Mouse (Mus musculus) midbrain, embryonic 11.5 days (tissue): Measurements from ENCODE around the gene Wnk4. TPM values are rescaled to one million over a fixed set of nuclear protein-coding genes. Genes with fewer than 3 reads are reported as not detected.

Experiments
- ATAC-seq: fragments of 200-750 bp; cut with Nextera tagmentation; 2 replicates; pipeline ENCODE4 v1.8.0; 2017; ENCODE audit warnings: moderate TSS enrichment, moderate library complexity; ENCODE audit not compliant: low FRiP score
- DNase-seq: peaks from one replicate; pipeline ENCODE4 v3.0.0; 2015; ENCODE audit warnings: low spot score; ENCODE audit errors: missing footprints
- H3K27ac ChIP-seq: fragments of 300-500 bp; sonication (generic); 2 replicates; pipeline ENCODE4 v1.5.1; 2014; ENCODE audit warnings: low read depth, low read length
- H3K27me3 ChIP-seq: fragments of 300-500 bp; sonication (generic); 2 replicates; pipeline ENCODE4 v1.6.1; 2014; ENCODE audit warnings: mild to moderate bottlenecking, low read length, moderate library complexity, mixed read lengths; ENCODE audit not compliant: control insufficient read depth, insufficient read depth
- H3K36me3 ChIP-seq: fragments of 300-500 bp; sonication (generic); 2 replicates; pipeline ENCODE4 v1.6.1; 2014; ENCODE audit warnings: mild to moderate bottlenecking, low read length, moderate library complexity, mixed read lengths; ENCODE audit not compliant: control insufficient read depth, insufficient read depth
- H3K4me1 ChIP-seq: fragments of 300-500 bp; sonication (generic); 2 replicates; pipeline ENCODE4 v1.6.1; 2014; ENCODE audit warnings: low read length; ENCODE audit not compliant: control insufficient read depth, insufficient read depth
- H3K4me2 ChIP-seq: fragments of 300-500 bp; sonication (generic); 2 replicates; pipeline ENCODE4 v1.6.1; 2014; ENCODE audit warnings: mild to moderate bottlenecking, moderate library complexity
- H3K4me3 ChIP-seq: fragments of 300-500 bp; sonication (generic); 2 replicates; pipeline ENCODE4 v1.5.1; 2014; ENCODE audit warnings: low read depth, low read length
- H3K9ac ChIP-seq: fragments of 300-500 bp; sonication (generic); 2 replicates; pipeline ENCODE4 v1.6.1; 2014; ENCODE audit warnings: low read length
- H3K9me3 ChIP-seq: fragments of 300-500 bp; sonication (generic); 2 replicates; pipeline ENCODE4 v1.6.1; 2016; ENCODE audit warnings: low read length; ENCODE audit not compliant: control insufficient read depth
- WGBS: fragments of 180-500 bp; shearing (Covaris S2); extraction: QIAGEN DNeasy Blood & Tissue Kit; methylation state at CpG from one replicate; pipeline ENCODE4 v1.1.7; 2014; 5-methylcytosine and 5-hydroxymethylcytosine counted together
- polyA plus RNA-seq: library from polyadenylated mRNA; unstranded; fragments of >200 nt; fragmentation: Nextera tagmentation; extraction: Ambion mirVana; gene quantifications from 2 replicates; pipeline ENCODE4 v1.2.1, GENCODE M21; 2014

Wnk4 gene
- polyA plus RNA-seq, 1 experiment from 2014 or later: 4.8 TPM

GRCm38 (mm10) chr11:101251031-101251430 lies 9.3 kb upstream of the Wnk4 start:
- Histone ChIP-seq H3K4me3 (no peak overlapping the region), H3K9ac (no peak overlapping the region), H3K27ac (no peak overlapping the region), H3K36me3 (no peaks in the 10 kb centered on the region), H3K4me1 (peaks cover 21% of the 10 kb centered on the region), H3K27me3 (peaks cover 5% of the 10 kb centered on the region), H3K9me3 (no peaks in the 10 kb centered on the region), H3K4me2 (no peak overlapping the region)
- WGBS: 74% methylated on average over 2 of the region's 2 CpGs
- ATAC-seq (no peak), DNase-seq (no peak)

DNA sequence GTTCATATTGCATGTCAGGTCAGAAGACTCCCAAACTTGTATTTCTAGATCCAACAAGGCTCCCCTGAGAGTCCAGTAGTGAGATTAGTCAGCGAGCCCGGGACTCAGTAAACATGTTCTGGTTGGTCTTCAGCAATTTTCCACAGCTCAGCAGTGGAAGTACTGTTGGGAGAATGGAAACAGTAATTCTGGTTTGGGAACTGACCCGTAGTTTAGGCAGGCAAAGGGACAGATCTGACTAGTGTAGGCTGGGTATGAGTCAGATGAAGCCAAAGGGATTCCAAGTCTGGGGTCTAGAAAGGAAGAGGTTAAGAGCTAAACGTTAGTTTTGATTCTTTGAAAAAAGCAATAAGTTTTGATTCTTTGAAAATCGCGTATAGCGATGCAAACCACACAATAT lies 7.4 kb upstream of the Wnk4 start:
- peak overlapping the region; percentile 88 for H3K4me3 ChIP-seq
- 14% methylated on average over 7 of the region's 7 CpGs for WGBS
- H3K9ac ChIP-seq: peak overlapping the region; percentile 95
- H3K27ac ChIP-seq: no peak overlapping the region
- H3K4me2 ChIP-seq: peak overlapping the region; percentile 89
- DNase-seq (peak; percentile 94), ATAC-seq (no peak)
- no peaks in the 10 kb centered on the region for H3K9me3 ChIP-seq
- H3K4me1 ChIP-seq: peaks cover 12% of the 10 kb centered on the region
- H3K27me3 ChIP-seq: no peaks in the 10 kb centered on the region
- no peaks in the 10 kb centered on the region for H3K36me3 ChIP-seq

GRCm38 (mm10) chr11:101253613-101254389 lies 6.6 kb upstream of the Wnk4 start, which contains the start of gene Vps25:
Gene Vps25 (plus strand): TSS chr11:101253707.
- peak within 1 kb of the TSS; percentile 89 for H3K4me2 ChIP-seq
- H3K36me3 ChIP-seq: no peaks in the 10 kb centered on the region
- peak within 1 kb of the TSS; percentile 95 for H3K9ac ChIP-seq
- no peaks in the 10 kb centered on the region for H3K27me3 ChIP-seq
- DNase-seq: peak; percentile 99
- H3K4me3 ChIP-seq: peak within 1 kb of the TSS; percentile 88
- under 1% methylated on average over 40 of the region's 40 CpGs for WGBS
- peaks cover 12% of the 10 kb centered on the region for H3K4me1 ChIP-seq
- peak within 1 kb of the TSS; percentile 80 for H3K27ac ChIP-seq
- ATAC-seq: peak; percentile 79
- H3K9me3 ChIP-seq: no peaks in the 10 kb centered on the region

GRCm38 (mm10) chr11:101255826-101256775 lies 4.3 kb upstream of the Wnk4 start:
- no peak overlapping the region for H3K27ac ChIP-seq
- no peak overlapping the region for H3K4me2 ChIP-seq
- H3K9me3 ChIP-seq: no peaks in the 10 kb centered on the region
- no peaks in the 10 kb centered on the region for H3K36me3 ChIP-seq
- H3K4me3 ChIP-seq: no peak overlapping the region
- H3K4me1 ChIP-seq: peaks cover 29% of the 10 kb centered on the region
- no peak for DNase-seq
- ATAC-seq: no peak
- no peak overlapping the region for H3K9ac ChIP-seq
- WGBS: 93% methylated on average over 13 of the region's 13 CpGs
- peaks cover 3% of the 10 kb centered on the region; the same call in 1 of the 2 replicates for H3K27me3 ChIP-seq

- Histone ChIP-seq H3K9me3 (no peaks in the 10 kb centered on the region), H3K4me2 (peak overlapping the region; percentile 13; the same call in 1 of the 2 replicates), H3K4me1 (peaks cover 44% of the 10 kb centered on the region), H3K27ac (no peak overlapping the region; the same call in none of the 2 replicates), H3K36me3 (no peaks in the 10 kb centered on the region), H3K9ac (no peak overlapping the region), H3K27me3 (peaks cover 33% of the 10 kb centered on the region), H3K4me3 (no peak overlapping the region)
- ATAC-seq (no peak), DNase-seq (no peak)
- WGBS: 48% methylated on average over 6 of the region's 6 CpGs
Observed at GRCm38 (mm10) chr11:101259261-101259712, 1.1 kb upstream of the Wnk4 start.

DNA sequence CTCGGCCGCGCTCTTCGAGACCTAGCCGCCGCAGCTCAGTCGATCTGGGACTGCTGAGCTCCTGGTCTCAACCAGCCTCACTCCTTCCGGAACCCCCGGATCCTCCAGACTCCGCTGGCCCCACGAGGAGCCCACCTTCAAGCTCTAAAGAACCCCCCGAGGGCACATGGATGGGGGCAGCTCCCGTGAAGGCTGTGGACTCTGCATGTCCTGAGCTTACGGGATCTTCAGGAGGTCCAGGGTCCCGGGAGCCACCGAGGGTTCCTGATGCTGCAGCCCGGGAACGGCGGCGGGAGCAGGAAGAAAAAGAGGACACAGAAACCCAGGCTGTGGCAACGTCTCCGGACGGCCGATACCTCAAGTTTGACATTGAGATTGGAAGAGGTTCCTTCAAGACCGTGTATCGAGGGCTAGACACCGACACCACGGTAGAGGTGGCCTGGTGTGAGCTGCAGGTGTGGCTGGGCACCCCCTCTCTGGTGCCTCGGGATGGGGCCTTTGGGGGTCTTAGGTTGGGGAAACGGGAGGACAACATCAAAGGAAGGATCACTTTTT lies 536 bp downstream of the Wnk4 start:
- H3K4me2 ChIP-seq: peak overlapping the region; percentile 98
- peak overlapping the region; percentile 54 for H3K9ac ChIP-seq
- ATAC-seq: no peak; the same call in 1 of the 2 replicates
- H3K36me3 ChIP-seq: no peaks in the 10 kb centered on the region
- DNase-seq: peak; percentile 95
- peaks cover 49% of the 10 kb centered on the region for H3K4me1 ChIP-seq
- peak overlapping the region; percentile 46 for H3K4me3 ChIP-seq
- 0 out of 2 replicates have a peak overlapping the region, but pooled peaks have one; percentile 36 for H3K27ac ChIP-seq
- H3K9me3 ChIP-seq: no peaks in the 10 kb centered on the region
- peaks cover 44% of the 10 kb centered on the region for H3K27me3 ChIP-seq
- under 1% methylated on average over 30 of the region's 30 CpGs for WGBS

DNA sequence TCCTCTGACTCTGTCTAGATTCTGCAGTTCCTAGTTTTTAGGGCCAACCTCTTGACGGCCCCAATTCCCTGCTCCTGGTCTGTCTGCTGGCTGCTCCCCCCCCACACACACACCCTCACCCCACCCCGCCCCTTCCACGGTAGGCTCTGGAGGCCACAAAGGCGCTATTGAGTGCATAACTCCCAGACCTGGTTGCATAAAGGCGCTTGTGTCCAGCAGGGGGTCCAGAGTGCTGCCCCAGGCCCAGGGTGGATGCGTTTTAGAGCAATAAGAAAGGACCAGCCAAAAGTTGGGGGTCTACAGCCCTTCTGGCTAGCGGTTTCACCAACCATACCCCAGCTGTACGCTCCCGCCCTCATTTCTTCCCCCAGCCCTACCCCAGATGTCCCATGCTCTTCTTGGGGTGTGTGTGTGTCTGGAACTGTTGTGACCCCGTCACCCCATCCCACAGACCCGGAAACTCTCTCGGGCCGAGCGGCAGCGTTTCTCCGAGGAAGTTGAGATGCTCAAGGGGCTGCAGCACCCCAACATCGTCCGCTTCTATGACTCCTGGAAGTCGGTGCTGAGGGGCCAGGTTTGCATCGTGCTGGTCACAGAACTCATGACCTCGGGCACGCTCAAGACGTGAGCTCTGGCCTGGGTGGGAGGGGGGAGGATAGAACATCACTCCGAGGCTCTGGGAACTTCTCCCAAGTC lies 2.1 kb downstream of the Wnk4 start:
- peak overlapping the region; percentile 30 for H3K4me2 ChIP-seq
- 0 out of 2 replicates have a peak overlapping the region, but pooled peaks have one; percentile 24 for H3K9ac ChIP-seq
- H3K36me3 ChIP-seq: no peaks in the 10 kb centered on the region
- peaks cover 44% of the 10 kb centered on the region for H3K27me3 ChIP-seq
- peak overlapping the region; percentile 18 for H3K4me3 ChIP-seq
- no peaks in the 10 kb centered on the region for H3K9me3 ChIP-seq
- DNase-seq: peak; percentile 89
- ATAC-seq: no peak
- H3K27ac ChIP-seq: no peak overlapping the region
- under 1% methylated on average over 24 of the region's 24 CpGs for WGBS
- H3K4me1 ChIP-seq: peaks cover 49% of the 10 kb centered on the region
